Mouse (Mus musculus): ENCODE data around the gene Vti1a.

DNA sequence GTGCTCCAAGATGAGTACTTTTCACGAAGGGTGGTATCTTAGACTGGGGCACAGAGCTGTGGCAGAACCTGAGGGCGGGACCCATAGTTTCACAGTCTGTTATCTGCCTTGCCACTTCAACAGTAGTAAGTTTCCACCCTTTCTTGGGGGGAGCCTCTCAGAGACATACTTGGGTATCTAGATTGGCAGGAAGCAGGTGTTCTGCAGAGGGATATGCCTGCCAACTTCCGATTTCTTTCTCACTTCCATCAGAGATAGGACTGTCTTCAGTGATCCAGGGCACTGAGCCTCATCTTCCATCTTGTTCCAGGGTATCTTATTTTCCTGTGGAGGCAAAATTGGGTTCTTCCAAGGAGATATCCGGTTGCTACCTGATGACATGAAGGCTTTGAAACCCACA is 32.0 kb upstream of the Vti1a start:
- TF ChIP-seq CTCF (IDR thresholded peaks at IDR 0.05; ENCODE audit: insufficient read depth, low read depth, low read length) (no peak), POLR2A (IDR thresholded peaks at IDR 0.05; ENCODE audit: insufficient read depth, low read depth, low read length) (no peak)

Measured in olfactory bulb, adult 2 months (tissue).